Mouse (Mus musculus): ENCODE measurements around the gene Pfkfb1. TPM values are rescaled to one million over a fixed set of nuclear protein-coding genes. Genes with fewer than 3 reads are reported as not detected.

The Pfkfb1 gene
- 8.1 and 10.1 TPM in 2 replicates for polyA plus RNA-seq (2015; fragmentation: Nextera tagmentation; extraction: Ambion mirVana)

DNA sequence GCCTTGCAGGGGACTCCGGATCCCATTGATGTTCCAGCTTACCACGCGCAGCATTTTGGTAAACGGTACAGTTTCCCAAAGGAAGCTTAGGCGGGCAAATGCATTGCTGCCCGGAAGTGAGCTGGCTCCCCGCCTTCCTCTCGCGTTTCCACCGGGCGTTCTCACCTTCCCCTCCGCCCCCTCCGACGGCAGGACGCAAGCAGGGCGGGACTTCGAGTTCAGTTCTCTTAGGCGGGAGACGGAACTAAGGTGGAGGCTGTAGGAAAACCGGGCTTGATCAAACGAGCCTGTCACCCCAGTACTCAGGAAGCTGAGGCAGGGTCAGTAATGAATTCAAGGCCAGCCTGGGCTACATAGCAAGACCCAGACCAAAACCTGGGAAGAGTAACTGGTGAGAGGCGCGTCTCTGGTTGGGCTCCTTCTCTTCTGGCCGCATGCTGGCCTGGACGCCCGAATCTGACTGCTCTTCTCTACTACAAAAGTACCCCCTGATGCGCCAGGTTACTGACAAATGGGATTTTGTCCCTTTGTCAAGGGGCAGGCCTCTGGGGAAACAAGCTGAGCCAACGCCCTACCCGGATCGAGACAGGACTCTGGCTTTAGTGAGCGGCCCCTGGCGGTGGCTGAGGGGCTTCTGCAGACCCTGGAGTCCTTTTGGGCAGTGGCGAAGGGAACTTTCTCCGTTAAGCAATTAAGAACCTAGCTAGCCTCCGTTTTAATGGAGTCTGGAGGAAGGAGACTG is at the start of gene Pfkfb1:
TSS of gene Pfkfb1 (plus strand) at position 207 of the 742 bp plus-strand sequence.
- 15% methylated on average over 35 of the region's 35 CpGs for WGBS (ENCODE audit: insufficient replicate concordance)
- Histone ChIP-seq H3K9ac (peak within 1 kb of the TSS; percentile 70), H3K4me1 (replicated peaks) (peaks cover 16% of the 10 kb centered on the region; the same call in 1 of the 2 replicates), H3K4me3 (replicated peaks) (peak within 1 kb of the TSS; percentile 70), H3K27ac (replicated peaks) (peak within 1 kb of the TSS; percentile 93), H3K27me3 (no peaks in the 10 kb centered on the region), H3K36me3 (replicated peaks) (peaks cover 13% of the 10 kb centered on the region), H3K4me2 (peak within 1 kb of the TSS; percentile 80), H3K9me3 (replicated peaks) (no peaks in the 10 kb centered on the region)
- peak; percentile 97 for ATAC-seq (ENCODE audit: insufficient read depth)

DNA sequence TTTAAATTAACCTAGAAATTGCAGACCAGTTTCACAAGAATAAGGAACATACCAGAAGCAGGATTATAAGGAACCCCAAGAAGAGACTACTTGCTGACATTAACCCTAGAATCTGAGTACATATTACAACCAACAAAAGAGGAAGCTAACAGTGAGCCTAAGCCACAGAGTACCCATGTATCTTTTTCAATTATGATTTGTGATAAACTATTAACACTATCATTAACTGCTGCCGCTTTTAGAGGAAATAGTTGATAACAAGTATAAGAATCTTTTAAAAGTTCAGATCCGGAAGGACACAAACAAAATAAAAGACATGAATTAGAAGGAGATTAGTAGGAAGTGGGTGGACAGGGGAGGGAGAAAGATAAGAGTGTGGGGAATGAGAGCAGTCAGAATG is 47.9 kb upstream of the Pfkfb1 start:
- WGBS (ENCODE audit: insufficient replicate concordance): 31% methylated on average over 2 of the region's 2 CpGs
- H3K9me3 ChIP-seq (replicated peaks): no peaks in the 10 kb centered on the region
- H3K9ac ChIP-seq: no peak overlapping the region
- H3K27me3 ChIP-seq: no peaks in the 10 kb centered on the region
- H3K4me2 ChIP-seq: no peak overlapping the region
- H3K36me3 ChIP-seq (replicated peaks): no peaks in the 10 kb centered on the region
- ATAC-seq (ENCODE audit: insufficient read depth): no peak
- no peak overlapping the region for H3K4me3 ChIP-seq (replicated peaks)
- H3K27ac ChIP-seq (replicated peaks): no peak overlapping the region
- no peaks in the 10 kb centered on the region for H3K4me1 ChIP-seq (replicated peaks)

DNA sequence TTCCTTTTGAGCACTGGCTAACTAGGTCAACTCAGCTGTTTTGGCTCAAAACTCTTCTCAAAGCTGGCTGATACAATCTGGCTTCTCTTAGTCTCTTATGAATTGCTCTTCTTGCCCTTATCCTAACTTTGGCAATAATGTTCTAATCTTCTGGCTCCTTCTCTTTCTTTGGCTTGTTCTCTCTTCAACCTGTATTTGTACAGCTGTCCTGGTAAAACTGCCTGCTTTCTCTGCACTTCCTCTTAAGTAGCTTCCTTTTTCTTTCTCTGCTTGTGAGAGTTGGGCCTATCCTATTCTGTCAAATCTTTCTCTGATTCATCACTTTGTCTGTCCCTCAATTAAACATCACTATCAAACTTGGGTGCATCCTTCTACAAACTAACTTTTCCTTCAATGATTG is 46.3 kb upstream of the Pfkfb1 start:
- Histone ChIP-seq H3K4me2 (no peak overlapping the region), H3K36me3 (replicated peaks) (no peaks in the 10 kb centered on the region), H3K9me3 (replicated peaks) (no peaks in the 10 kb centered on the region), H3K27me3 (no peaks in the 10 kb centered on the region), H3K9ac (no peak overlapping the region), H3K4me1 (replicated peaks) (peaks cover 5% of the 10 kb centered on the region; the same call in 1 of the 2 replicates), H3K4me3 (replicated peaks) (no peak overlapping the region), H3K27ac (replicated peaks) (no peak overlapping the region)
- no peak for ATAC-seq (ENCODE audit: insufficient read depth)

DNA sequence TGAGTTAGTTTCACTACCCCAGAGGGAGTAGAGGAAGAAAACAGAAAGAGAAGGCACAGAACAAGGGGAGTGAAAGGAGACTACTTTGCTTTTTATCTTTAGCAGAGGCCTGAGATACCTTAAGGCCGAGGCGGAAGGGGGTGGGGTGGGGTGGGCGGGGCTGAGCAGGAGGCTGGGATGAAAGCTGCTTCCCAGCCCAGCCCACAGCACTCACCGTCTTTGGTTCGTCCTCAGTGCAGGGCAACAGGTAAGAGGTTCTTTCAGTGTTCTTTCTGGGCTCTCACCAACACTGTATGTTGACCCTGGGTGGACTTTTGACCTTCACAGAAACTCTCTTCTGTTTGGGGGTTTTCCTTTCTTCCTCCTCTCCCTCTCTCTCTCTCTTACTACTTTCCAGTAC is 40.8 kb upstream of the Pfkfb1 start, which contains the start of gene Alas2:
TSS of gene Alas2 (plus strand) at position 137 of the 400 bp plus-strand sequence.
- Histone ChIP-seq H3K4me2 (peak within 1 kb of the TSS; percentile 64), H3K27me3 (no peaks in the 10 kb centered on the region), H3K9ac (peak within 1 kb of the TSS; percentile 66), H3K36me3 (replicated peaks) (peaks cover 15% of the 10 kb centered on the region; the same call in 1 of the 2 replicates), H3K27ac (replicated peaks) (peak within 1 kb of the TSS; percentile 95), H3K4me3 (replicated peaks) (peak within 1 kb of the TSS; percentile 65), H3K9me3 (replicated peaks) (no peaks in the 10 kb centered on the region), H3K4me1 (replicated peaks) (peaks cover 16% of the 10 kb centered on the region)
- 30% methylated on average over 5 of the region's 5 CpGs for WGBS (ENCODE audit: insufficient replicate concordance)
- ATAC-seq (ENCODE audit: insufficient read depth): peak; percentile 54

DNA sequence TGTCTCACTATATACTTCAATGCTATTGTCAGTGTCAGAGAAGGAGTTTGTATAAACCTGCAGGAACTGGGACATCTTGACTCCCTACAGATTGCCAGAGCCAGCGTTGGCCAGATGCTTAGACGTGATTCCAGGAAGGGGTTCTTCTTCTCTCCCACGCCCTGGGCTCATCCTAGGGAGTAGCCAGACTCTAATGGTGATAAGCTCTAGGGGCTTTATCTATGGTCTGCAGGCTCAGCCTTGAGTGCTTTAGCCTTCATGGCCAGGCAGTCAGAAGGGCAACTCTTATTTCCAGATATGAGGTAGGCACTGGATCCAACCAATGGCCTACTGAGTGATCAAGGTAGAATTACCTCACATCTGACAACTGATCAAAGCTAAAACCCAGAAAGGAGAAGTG is 38.4 kb upstream of the Pfkfb1 start:
- peaks cover 32% of the 10 kb centered on the region for H3K4me1 ChIP-seq (replicated peaks)
- H3K27ac ChIP-seq (replicated peaks): peak overlapping the region; percentile 95
- peaks cover 34% of the 10 kb centered on the region for H3K36me3 ChIP-seq (replicated peaks)
- H3K4me2 ChIP-seq: peak overlapping the region; percentile 65
- ATAC-seq (ENCODE audit: insufficient read depth): peak; percentile 96
- H3K9me3 ChIP-seq (replicated peaks): no peaks in the 10 kb centered on the region
- H3K27me3 ChIP-seq: no peaks in the 10 kb centered on the region
- 34% methylated on average over 3 of the region's 3 CpGs for WGBS (ENCODE audit: insufficient replicate concordance)
- H3K4me3 ChIP-seq (replicated peaks): peak overlapping the region; percentile 65
- H3K9ac ChIP-seq: peak overlapping the region; percentile 66

DNA sequence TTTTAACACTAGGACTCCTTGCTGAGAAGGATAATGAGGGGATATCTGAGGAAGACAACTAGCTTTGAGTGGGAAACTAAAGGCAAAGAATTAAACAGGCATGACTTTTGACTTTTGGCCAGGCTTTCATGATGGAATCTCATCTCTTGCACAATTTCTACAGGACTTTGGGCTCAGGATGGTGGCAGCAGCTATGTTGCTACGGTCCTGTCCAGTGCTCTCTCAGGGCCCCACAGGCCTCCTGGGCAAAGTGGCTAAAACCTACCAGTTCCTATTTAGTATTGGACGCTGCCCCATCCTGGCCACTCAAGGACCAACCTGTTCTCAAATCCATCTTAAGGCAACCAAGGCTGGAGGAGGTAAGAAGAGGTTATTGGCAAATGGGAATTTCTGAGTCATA is 36.0 kb upstream of the Pfkfb1 start:
- peaks cover 28% of the 10 kb centered on the region for H3K4me1 ChIP-seq (replicated peaks)
- H3K36me3 ChIP-seq (replicated peaks): peaks cover 51% of the 10 kb centered on the region
- no peaks in the 10 kb centered on the region for H3K9me3 ChIP-seq (replicated peaks)
- no peak for ATAC-seq (ENCODE audit: insufficient read depth)
- peak overlapping the region; percentile 51 for H3K4me3 ChIP-seq (replicated peaks)
- no peaks in the 10 kb centered on the region for H3K27me3 ChIP-seq
- WGBS (ENCODE audit: insufficient replicate concordance): 76% methylated on average over 2 of the region's 2 CpGs
- peak overlapping the region; percentile 65 for H3K4me2 ChIP-seq
- H3K27ac ChIP-seq (replicated peaks): peak overlapping the region; percentile 95
- H3K9ac ChIP-seq: peak overlapping the region; percentile 28

DNA sequence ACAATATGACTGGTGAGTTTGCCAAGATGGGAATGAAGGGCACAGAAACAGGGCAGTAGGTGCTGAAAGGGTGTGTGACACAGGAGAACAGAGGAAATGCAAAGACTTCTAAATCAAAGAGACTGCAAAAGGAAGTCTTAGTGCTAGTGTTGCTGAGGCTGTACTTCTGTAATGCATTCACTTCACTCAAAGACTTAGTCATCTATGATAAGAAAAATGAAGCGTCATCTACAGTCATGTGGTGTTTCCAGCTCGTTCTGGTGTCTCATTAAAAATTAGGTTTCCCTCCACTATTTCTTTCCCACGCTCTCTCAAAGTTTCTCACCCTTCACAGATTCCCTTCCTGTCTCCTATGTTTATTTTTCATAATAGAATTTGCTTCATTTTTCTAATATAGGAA is 34.0 kb upstream of the Pfkfb1 start:
- Histone ChIP-seq H3K36me3 (replicated peaks) (peaks cover 71% of the 10 kb centered on the region), H3K9me3 (replicated peaks) (no peaks in the 10 kb centered on the region), H3K4me2 (peak overlapping the region; percentile 59), H3K27ac (replicated peaks) (peak overlapping the region; percentile 79), H3K4me1 (replicated peaks) (peaks cover 27% of the 10 kb centered on the region), H3K9ac (no peak overlapping the region), H3K27me3 (0 out of 2 replicates have a peak, but pooled peaks cover 4% of the 10 kb centered on the region), H3K4me3 (replicated peaks) (peak overlapping the region; percentile 28)
- 45% methylated on average over 3 of the region's 3 CpGs for WGBS (ENCODE audit: insufficient replicate concordance)
- ATAC-seq (ENCODE audit: insufficient read depth): no peak

DNA sequence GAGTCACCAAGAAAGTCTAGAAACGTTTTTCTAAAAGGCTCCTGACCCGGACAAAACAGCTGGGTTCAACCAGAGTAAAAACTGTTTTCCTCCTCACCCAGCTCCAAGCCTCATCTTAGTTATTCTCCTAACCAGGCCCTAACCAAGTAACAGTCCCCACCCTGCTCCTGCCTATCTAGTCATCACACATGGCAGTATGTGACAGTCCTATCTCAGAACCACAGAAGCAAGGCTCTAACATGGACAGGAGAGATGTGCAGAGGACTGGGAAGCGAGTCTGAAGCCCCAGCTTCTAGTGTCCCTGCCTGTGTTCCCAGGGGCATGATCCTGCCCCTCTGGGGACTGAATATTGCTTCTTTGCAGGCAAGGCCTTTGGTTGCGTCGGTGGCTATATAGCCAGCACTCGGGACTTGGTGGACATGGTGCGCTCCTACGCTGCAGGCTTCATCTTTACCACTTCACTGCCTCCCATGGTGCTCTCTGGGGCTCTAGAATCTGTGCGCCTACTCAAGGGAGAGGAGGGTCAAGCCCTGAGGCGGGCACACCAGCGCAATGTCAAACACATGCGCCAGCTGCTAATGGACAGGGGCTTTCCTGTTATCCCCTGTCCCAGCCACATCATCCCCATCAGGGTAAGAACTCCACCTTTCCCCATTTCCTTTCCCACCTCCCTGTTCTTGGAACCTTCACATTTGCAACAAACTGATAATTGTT is 23.2 kb upstream of the Pfkfb1 start:
- H3K9ac ChIP-seq: peak overlapping the region; percentile 48; the same call in 1 of the 2 replicates
- no peaks in the 10 kb centered on the region for H3K27me3 ChIP-seq
- ATAC-seq (ENCODE audit: insufficient read depth): peak; percentile 100
- peak overlapping the region; percentile 91 for H3K27ac ChIP-seq (replicated peaks)
- WGBS (ENCODE audit: insufficient replicate concordance): 57% methylated on average over 12 of the region's 12 CpGs
- H3K4me2 ChIP-seq: peak overlapping the region; percentile 56
- H3K4me1 ChIP-seq (replicated peaks): peaks cover 42% of the 10 kb centered on the region
- peaks cover 83% of the 10 kb centered on the region for H3K36me3 ChIP-seq (replicated peaks)
- no peaks in the 10 kb centered on the region for H3K9me3 ChIP-seq (replicated peaks)
- H3K4me3 ChIP-seq (replicated peaks): peak overlapping the region; percentile 9

DNA sequence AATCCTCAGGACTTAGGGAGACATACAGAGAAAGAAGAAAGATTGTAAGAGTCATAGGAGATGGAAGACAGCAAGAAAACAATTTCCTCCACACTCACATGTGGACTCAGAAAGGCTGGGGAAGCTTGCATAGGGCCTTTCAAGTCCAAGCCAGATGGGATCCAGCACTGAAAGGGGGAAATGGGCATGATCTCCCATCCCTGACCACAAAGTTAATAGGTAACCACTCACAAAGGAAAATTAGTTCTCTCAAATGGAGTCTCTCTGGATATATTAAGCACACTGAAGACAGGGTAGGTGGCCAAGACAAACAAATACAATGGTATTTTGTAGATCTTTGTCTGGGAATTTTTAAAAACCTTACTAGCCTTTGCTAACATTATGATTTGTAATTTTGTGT is 6.1 kb upstream of the Pfkfb1 start:
- Histone ChIP-seq H3K27ac (replicated peaks) (no peak overlapping the region), H3K4me2 (no peak overlapping the region), H3K27me3 (no peaks in the 10 kb centered on the region), H3K4me3 (replicated peaks) (no peak overlapping the region), H3K36me3 (replicated peaks) (peaks cover 18% of the 10 kb centered on the region), H3K9ac (no peak overlapping the region), H3K9me3 (replicated peaks) (no peaks in the 10 kb centered on the region), H3K4me1 (replicated peaks) (0 out of 2 replicates have a peak, but pooled peaks cover 6% of the 10 kb centered on the region)
- ATAC-seq (ENCODE audit: insufficient read depth): no peak

DNA sequence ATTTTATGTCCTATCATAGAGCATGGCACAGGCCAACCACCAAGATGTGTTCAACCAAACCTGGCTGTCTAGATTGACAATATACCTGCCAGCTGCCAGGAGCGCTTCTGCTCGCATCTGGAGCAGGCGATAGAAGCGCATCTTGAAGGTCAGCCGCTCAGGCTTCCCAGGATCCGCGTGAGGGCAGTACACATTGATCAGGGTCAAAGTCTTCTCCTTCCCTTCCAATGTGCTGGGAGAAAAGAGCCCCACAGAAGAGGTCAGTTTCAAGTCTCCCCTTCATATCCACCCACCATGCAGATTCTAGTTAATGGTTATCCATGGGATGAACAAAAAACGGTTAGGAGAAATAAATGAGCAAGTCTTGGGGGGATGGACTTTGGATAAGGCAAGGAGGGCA is 2.9 kb upstream of the Pfkfb1 start:
- Histone ChIP-seq H3K9me3 (replicated peaks) (no peaks in the 10 kb centered on the region), H3K4me1 (replicated peaks) (peaks cover 16% of the 10 kb centered on the region; the same call in 1 of the 2 replicates), H3K4me2 (no peak overlapping the region), H3K36me3 (replicated peaks) (peaks cover 18% of the 10 kb centered on the region), H3K27ac (replicated peaks) (no peak overlapping the region), H3K9ac (no peak overlapping the region), H3K4me3 (replicated peaks) (no peak overlapping the region), H3K27me3 (no peaks in the 10 kb centered on the region)
- 88% methylated on average over 8 of the region's 8 CpGs for WGBS (ENCODE audit: insufficient replicate concordance)
- ATAC-seq (ENCODE audit: insufficient read depth): no peak

DNA sequence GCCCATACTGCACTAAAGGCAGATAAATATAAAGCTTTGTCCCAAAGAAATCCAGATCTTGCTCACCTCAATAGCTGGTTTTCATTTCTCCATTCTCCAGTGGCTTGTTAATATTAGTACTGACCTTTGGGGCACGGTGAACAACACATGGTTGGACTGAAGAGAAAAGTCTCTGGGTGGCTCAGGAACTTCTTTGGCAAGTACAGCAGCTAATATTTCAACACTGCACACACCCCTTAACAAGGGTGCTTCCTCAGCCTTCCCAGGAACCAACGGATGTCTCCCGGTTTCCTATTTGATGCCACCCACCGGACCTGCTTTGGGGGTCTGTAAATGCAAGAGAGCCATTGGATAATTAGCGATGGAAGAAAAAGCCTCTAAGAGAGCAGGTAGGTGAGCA is 1.7 kb downstream of the Pfkfb1 start, which contains the start of gene Apex2:
TSS of gene Apex2 (minus strand) at position 173 of the 400 bp plus-strand sequence.
- Histone ChIP-seq H3K36me3 (replicated peaks) (peaks cover 8% of the 10 kb centered on the region), H3K9me3 (replicated peaks) (no peaks in the 10 kb centered on the region), H3K4me2 (peak within 1 kb of the TSS; percentile 80), H3K27me3 (no peaks in the 10 kb centered on the region), H3K27ac (replicated peaks) (peak within 1 kb of the TSS; percentile 93), H3K9ac (no peak within 1 kb of the TSS), H3K4me1 (replicated peaks) (peaks cover 28% of the 10 kb centered on the region), H3K4me3 (replicated peaks) (peak within 1 kb of the TSS; percentile 70)
- WGBS (ENCODE audit: insufficient replicate concordance): 77% methylated on average over 5 of the region's 5 CpGs
- no peak for ATAC-seq (ENCODE audit: insufficient read depth)

Measured in liver, embryonic 15.5 days (tissue).